Mouse (Mus musculus): Measurements from ENCODE around the gene Piezo1.

GRCm38 (mm10) chr8:122529159-122529558, 22.0 kb downstream of the Piezo1 start:
- TF ChIP-seq CTCF (IDR thresholded peaks at IDR 0.05; ENCODE audit: low read depth, low read length) = no peak
- no peak for TF ChIP-seq POLR2A (IDR thresholded peaks at IDR 0.05; ENCODE audit: borderline replicate concordance, low read depth, low read length)

Data from bone marrow macrophage, adult 2 months (primary cell).